Mouse (Mus musculus) right cerebral cortex, postnatal 14 days (tissue): ENCODE data around the gene Tmbim4.

ENCODE experiments used
- DNase-seq: peaks from one replicate; pipeline ENCODE4 v3.0.0; 2022

Tmbim4 gene

DNA sequence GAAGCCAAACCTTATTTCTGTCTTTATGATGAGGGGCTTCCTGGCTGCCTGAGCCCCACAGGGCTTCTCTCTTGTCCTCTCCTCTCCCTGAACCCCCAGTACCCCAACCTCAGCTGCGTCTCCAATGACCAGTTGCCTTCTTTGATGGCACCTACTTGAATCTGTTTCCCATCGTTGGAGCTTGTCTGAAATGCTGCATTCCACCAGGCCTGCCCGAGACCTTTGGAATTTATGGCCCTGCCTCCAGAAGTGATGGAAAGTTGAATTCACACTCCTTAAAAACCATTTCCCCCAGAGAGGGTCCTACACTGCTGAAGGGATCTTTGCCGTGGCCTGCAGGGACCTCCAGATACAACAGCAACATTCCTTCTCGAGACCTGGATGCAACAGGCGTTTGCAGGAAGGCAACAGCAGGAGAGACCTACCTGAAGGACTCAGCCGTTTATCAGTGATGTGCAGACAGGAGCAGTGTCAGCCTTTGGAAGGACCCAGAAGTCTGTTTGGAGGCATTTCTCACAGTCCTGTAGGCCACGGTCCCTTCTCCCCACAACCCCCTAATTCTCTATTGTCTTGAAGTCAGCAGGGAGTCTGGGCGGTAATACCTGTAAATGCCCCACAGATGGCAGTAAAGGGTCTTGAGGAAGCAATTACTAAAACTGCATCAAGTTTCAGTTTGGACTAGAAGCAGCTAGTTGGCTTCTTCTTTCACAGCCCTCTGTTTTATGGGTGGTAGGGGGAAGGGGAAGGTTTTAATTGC is 45.8 kb downstream of the Tmbim4 start:
- peak; percentile 18 for DNase-seq

DNA sequence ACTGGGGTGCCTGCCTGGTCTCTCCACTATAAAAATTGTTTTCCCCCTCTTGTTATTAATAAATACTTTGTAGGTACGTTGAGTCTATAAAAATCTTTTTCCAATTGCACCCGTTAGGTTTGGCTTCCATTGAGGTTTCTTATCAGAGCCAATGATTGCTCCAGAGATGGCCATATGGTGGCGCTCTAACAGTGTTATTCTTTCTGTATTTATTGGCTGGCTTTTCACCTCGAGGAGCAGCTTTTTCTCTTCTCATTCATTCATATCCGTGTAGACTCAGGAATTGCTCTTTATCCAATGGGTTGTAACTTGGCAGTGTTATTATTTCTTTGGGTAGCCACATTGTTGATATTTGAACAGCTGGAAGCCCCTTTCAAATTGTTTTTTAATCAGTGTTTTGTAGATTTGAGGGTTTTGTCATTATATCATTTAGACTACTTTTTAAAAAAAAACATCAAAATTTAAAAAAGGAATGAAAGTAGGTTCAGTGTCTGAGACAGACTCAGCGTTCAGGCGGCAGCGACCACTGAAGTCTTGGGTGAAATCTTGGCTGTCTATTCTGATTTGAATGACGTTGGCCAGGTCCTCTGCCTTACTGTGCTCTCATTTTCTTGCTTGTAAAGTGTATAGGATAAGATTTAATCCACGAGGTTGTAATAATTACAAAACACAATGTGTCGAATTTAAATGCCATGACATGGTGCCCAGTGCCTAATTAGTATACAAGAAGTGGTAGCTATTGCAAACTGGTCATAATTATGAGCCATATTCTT is 49.7 kb downstream of the Tmbim4 start:
- DNase-seq, result no peak

DNA sequence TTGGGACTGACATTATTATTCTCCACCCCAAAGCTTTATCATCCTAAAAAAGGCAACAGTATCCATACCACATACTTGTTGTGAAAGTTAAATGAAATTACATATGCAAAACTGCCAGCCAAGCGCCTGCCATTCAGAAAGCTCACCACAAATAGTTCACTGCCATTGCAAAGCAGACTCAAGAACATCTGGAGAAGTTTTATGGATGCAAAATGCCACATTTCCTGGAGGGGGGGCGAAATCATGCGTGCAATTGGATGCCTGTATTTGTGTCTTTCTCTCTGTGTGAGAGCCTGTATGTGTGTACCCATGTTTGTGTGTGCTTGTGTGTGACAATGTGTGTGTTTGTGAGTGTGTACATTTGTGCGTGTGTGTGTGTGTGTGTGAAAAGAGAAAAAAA is 50.4 kb downstream of the Tmbim4 start:
- DNase-seq, result no peak

DNA sequence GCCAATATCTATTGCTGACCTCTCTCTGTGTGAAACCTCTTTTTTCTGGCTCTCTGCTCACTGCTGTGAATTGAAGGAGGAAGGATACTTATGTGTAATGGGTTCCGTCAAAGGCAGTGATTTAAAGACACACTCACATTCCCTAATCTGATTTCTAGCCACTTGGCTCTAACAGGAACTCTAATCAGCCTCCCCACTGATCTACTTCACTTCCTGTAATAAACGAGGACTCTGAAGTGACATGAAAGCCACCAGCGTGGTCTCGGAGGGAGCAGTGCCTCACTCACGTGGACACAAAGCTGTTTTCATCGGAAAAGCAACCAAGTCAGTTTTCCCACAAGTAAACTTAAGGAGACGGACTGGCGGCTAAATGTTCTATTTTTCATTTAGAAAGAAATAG is 51.4 kb downstream of the Tmbim4 start:
- DNase-seq, result no peak

DNA sequence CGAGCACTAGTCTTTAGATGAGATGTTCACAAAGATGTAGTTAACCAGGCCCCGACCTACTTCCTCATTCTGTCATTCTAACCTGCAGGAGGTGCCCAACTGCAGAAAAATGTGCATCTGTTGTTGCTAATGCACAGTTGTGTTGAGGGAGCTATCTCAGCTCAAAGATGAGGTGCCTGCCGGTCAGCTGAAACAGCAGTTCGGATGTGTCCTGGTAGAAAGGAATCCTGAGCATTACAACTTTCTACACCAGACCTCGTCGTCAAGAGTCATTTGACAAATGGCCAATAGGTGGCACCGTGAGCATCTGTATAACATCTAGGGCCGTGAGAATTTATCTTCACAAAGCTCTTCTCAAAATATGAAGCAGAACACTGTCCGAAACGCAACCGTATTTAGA is 55.8 kb downstream of the Tmbim4 start:
- DNase-seq, result peak; percentile 63

DNA sequence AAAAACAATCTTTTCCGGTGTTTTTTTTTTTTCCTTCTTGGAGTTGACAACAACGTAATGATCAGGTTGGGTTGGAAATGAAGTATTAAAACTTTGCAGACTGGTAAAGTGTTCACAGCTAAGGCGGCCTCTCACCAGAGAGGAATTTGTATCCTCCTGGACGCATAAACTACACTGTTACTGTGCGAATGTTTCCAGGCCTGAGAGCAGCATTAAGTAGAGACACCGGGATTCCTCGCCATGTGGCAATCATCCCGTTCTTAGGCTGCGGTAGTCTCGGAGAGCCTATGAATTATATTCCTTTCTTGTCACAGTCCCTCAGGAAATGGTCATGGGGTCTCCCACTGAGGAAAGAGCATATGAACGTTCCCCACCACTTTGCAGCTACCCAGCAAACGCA is 66.4 kb downstream of the Tmbim4 start:
- DNase-seq, result no peak

DNA sequence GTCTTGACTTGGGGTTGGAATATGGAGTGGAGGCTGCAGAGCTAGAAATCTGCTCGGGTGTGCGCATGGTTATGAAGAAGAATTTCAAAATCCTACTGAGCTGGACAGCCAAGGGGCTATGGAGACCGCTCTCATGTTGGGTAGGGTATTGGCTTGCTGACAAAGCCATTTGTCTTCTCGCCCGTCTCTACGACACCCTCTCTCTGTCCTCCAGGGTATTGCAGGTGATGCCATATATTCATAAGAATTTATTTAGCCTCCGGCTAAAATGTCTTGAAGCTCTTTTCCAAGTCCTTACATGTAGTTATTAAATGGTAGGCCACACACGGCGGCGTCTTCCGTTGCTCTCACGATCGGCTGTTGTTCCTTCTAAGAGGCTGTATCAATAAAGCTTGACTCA is 68.6 kb downstream of the Tmbim4 start:
- no peak for DNase-seq

DNA sequence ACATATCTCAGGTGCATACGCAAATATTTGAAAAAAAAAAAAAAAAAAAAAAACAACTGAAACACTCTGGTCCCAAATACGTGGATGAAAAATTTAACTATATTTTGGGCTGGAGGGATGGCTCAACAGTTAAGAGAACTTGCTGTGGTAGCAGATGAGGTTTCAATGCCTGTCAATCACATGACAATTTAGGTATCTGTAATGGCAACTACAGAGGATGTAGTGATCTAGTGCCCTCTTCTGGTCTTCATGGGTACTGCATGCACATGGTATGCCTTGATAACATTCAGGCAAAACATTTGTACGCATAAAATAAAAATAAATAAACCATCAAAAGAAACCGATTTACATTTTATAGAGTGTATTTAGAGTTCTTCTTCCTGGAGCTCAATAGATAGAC is 69.4 kb downstream of the Tmbim4 start:
- DNase-seq, result peak; percentile 43

DNA sequence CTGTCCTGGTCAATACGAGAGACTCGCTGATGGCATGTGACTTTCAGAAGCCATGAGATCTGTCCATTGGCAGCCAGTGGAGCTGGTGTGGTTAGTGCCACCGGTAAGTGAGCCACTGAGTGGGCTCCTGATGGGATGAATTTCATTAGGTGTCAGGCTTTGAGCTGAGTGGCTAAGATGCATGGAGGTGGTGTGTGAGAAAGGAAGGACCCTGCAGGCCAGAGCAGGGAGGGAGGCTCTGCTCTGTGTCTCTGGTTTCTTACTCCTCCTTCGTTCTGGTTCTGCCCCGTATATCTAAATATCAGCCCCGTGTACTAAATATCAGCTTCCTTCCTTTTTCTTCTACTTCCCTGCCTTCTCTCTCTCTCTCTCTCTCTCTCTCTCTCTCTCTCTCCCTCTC is 69.9 kb downstream of the Tmbim4 start:
- DNase-seq, result no peak

DNA sequence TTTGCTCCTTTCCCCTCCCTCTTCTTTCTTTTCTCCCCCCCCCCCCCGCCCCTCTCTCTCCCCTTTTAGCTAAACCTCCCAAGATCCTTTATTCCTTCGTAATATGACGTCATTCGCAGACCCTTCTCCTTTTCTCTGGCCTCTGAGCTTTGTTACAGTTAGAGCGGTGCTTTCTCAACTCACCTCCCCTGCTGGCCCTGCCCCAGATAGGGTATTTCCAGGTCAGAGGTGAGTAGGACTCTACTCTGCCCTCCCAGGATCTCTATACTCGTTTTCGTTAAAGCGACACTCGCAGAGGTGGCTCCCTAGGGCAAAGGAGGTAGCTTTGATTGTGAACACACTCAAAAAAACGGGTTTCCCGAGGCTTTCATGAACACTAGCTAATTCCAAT is 70.5 kb downstream of the Tmbim4 start:
- DNase-seq, result no peak

DNA sequence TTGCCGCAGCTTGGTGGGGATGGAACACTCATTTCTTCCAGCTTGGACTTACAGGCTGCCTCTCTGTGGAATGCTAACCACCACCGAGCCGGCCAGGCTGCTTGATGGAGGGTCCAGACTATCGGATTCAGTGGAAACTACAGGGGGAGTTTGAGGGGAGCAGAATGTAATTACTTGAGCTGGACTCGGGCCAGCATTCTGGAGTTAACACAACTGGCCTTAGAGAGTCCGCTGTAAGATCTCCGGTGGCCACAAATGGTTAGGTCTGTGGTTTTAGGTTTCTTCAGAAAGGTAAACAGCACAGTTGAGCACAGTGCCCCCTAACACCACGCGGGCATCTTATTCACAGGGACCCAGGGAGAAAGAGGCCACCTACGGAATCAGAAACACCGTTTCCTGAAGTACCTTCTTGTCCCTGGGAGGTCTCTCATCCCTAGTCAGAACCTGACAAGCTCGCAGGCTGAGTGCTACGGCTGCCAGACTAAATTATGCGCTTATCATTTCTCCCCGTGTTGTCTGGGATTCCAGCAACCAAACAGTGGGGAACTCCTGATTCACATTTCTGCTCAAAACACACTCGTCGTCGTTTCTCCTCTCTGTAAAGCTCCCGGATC is 71.0 kb downstream of the Tmbim4 start:
- no peak for DNase-seq

DNA sequence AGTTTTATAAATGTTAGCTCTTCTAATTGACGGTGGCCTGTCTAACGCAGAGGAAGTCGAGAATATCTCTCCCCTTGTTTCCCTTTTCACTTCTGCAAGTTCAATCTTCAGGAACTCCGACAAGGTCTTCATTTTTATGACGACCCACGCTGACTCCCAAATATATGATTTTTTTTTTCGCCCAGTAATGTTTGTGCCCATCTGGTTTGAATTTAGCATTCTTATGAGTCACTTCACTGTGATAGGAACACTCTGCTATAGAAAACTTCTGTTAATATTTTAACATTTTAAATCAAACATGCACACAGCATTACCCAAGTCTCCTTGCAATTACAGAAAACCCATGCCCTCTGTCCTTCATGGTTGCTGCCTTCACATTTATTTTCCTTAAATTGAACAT is 71.9 kb downstream of the Tmbim4 start:
- DNase-seq, result no peak
